Mouse (Mus musculus) retina, postnatal 7 days (tissue): ENCODE results near the gene Enkd1.

Source experiments
- DNase-seq: peaks from one replicate; pipeline ENCODE4 v3.0.0-alpha.2; 2012; ENCODE audit warnings: low read depth, low spot score

Enkd1 gene

GRCm38 (mm10) chr8:105661167-105661566, 46.8 kb downstream of the Enkd1 start:
- DNase-seq, result no peak

GRCm38 (mm10) chr8:105657641-105658040, 50.4 kb downstream of the Enkd1 start:
- no peak for DNase-seq
